Mouse (Mus musculus): ENCODE results near the gene Fryl. TPM values are rescaled to one million over a fixed set of nuclear protein-coding genes. Genes with fewer than 3 reads are reported as not detected.

Fryl gene
- polyA plus RNA-seq, 2 experiments, result 26.1 to 26.7 TPM

GRCm38 (mm10) chr5:73092236-73092635 is 164.2 kb downstream of the Fryl start:
- DNase-seq (ENCODE audit: low spot score) (no peak), ATAC-seq (ENCODE audit: low FRiP score, low read depth) (no peak)
- H3K9me3 ChIP-seq (ENCODE audit: control insufficient read depth, low read length), result no peaks in the 10 kb centered on the region
- TF ChIP-seq POLR2A (IDR thresholded peaks at IDR 0.05; ENCODE audit: borderline replicate concordance, extremely low read depth, insufficient read depth, insufficient read length), result no peak
- no peak overlapping the region for H3K27ac ChIP-seq (replicated peaks; ENCODE audit: low read depth, low read length)
- WGBS, result 21% methylated on average over 8 of the region's 8 CpGs
- no peak overlapping the region for H3K9ac ChIP-seq (ENCODE audit: low read depth, low read length, severe bottlenecking)
- H3K4me2 ChIP-seq (replicated peaks; ENCODE audit: low read depth, low read length, severe bottlenecking), result no peak overlapping the region
- peaks cover 5% of the 10 kb centered on the region; the same call in 1 of the 2 replicates for H3K4me1 ChIP-seq (ENCODE audit: control insufficient read depth, insufficient read depth, low read length)
- peaks cover 58% of the 10 kb centered on the region for H3K36me3 ChIP-seq (ENCODE audit: control insufficient read depth, insufficient read depth, low read length)
- H3K27me3 ChIP-seq (ENCODE audit: control insufficient read depth, insufficient read depth, low read length), result no peaks in the 10 kb centered on the region
- no peak overlapping the region for H3K4me3 ChIP-seq (replicated peaks; ENCODE audit: low read length)

GRCm38 (mm10) chr5:73089158-73089557 is 167.3 kb downstream of the Fryl start:
- Histone ChIP-seq H3K36me3 (ENCODE audit: control insufficient read depth, insufficient read depth, low read length) (peaks cover 51% of the 10 kb centered on the region), H3K4me3 (replicated peaks; ENCODE audit: low read length) (no peak overlapping the region), H3K9ac (ENCODE audit: low read depth, low read length, severe bottlenecking) (no peak overlapping the region), H3K4me2 (replicated peaks; ENCODE audit: low read depth, low read length, severe bottlenecking) (no peak overlapping the region), H3K27me3 (ENCODE audit: control insufficient read depth, insufficient read depth, low read length) (no peaks in the 10 kb centered on the region), H3K4me1 (ENCODE audit: control insufficient read depth, insufficient read depth, low read length) (peaks cover 5% of the 10 kb centered on the region; the same call in 1 of the 2 replicates), H3K27ac (replicated peaks; ENCODE audit: low read depth, low read length) (no peak overlapping the region), H3K9me3 (ENCODE audit: control insufficient read depth, low read length) (no peaks in the 10 kb centered on the region)
- TF ChIP-seq POLR2A (IDR thresholded peaks at IDR 0.05; ENCODE audit: borderline replicate concordance, extremely low read depth, insufficient read depth, insufficient read length), result no peak
- ATAC-seq (ENCODE audit: low FRiP score, low read depth) (no peak), DNase-seq (ENCODE audit: low spot score) (no peak)
- 97% methylated on average over 17 of the region's 17 CpGs for WGBS

- H3K9ac ChIP-seq (ENCODE audit: low read depth, low read length, severe bottlenecking), result no peak overlapping the region
Observed at GRCm38 (mm10) chr5:73081496-73081895, 174.9 kb downstream of the Fryl start.

GRCm38 (mm10) chr5:73079801-73080200 is 176.6 kb downstream of the Fryl start:
- ATAC-seq (ENCODE audit: low FRiP score, low read depth) (no peak), DNase-seq (ENCODE audit: low spot score) (no peak)
- no peak for TF ChIP-seq POLR2A (IDR thresholded peaks at IDR 0.05; ENCODE audit: borderline replicate concordance, extremely low read depth, insufficient read depth, insufficient read length)
- no peak overlapping the region for H3K4me2 ChIP-seq (replicated peaks; ENCODE audit: low read depth, low read length, severe bottlenecking)
- WGBS, result 72% methylated on average over 5 of the region's 5 CpGs
- no peaks in the 10 kb centered on the region for H3K9me3 ChIP-seq (ENCODE audit: control insufficient read depth, low read length)
- H3K4me1 ChIP-seq (ENCODE audit: control insufficient read depth, insufficient read depth, low read length), result no peaks in the 10 kb centered on the region
- H3K27me3 ChIP-seq (ENCODE audit: control insufficient read depth, insufficient read depth, low read length), result no peaks in the 10 kb centered on the region
- H3K4me3 ChIP-seq (replicated peaks; ENCODE audit: low read length), result no peak overlapping the region
- peaks cover 58% of the 10 kb centered on the region for H3K36me3 ChIP-seq (ENCODE audit: control insufficient read depth, insufficient read depth, low read length)
- no peak overlapping the region for H3K27ac ChIP-seq (replicated peaks; ENCODE audit: low read depth, low read length)
- no peak overlapping the region for H3K9ac ChIP-seq (ENCODE audit: low read depth, low read length, severe bottlenecking)

More at GRCm38 (mm10) chr5:73081496-73081895, 174.9 kb downstream of the Fryl start:
- Histone ChIP-seq H3K4me3 (replicated peaks; ENCODE audit: low read length) (no peak overlapping the region), H3K27me3 (ENCODE audit: control insufficient read depth, insufficient read depth, low read length) (no peaks in the 10 kb centered on the region), H3K36me3 (ENCODE audit: control insufficient read depth, insufficient read depth, low read length) (peaks cover 52% of the 10 kb centered on the region), H3K4me1 (ENCODE audit: control insufficient read depth, insufficient read depth, low read length) (no peaks in the 10 kb centered on the region), H3K4me2 (replicated peaks; ENCODE audit: low read depth, low read length, severe bottlenecking) (no peak overlapping the region), H3K9me3 (ENCODE audit: control insufficient read depth, low read length) (no peaks in the 10 kb centered on the region), H3K27ac (replicated peaks; ENCODE audit: low read depth, low read length) (no peak overlapping the region)
- DNase-seq (ENCODE audit: low spot score) (no peak), ATAC-seq (ENCODE audit: low FRiP score, low read depth) (no peak)
- no peak for TF ChIP-seq POLR2A (IDR thresholded peaks at IDR 0.05; ENCODE audit: borderline replicate concordance, extremely low read depth, insufficient read depth, insufficient read length)
- whole genome bisulfite sequencing, result 88% methylated on average over 5 of the region's 5 CpGs

- H3K9ac ChIP-seq (ENCODE audit: low read depth, low read length, severe bottlenecking), result no peak overlapping the region
- H3K4me3 ChIP-seq (replicated peaks; ENCODE audit: low read length), result no peak overlapping the region
- peak; percentile 76; the same call in 1 of the 2 replicates for ATAC-seq (ENCODE audit: low FRiP score, low read depth)
- no peaks in the 10 kb centered on the region for H3K4me1 ChIP-seq (ENCODE audit: control insufficient read depth, insufficient read depth, low read length)
- TF ChIP-seq POLR2A (IDR thresholded peaks at IDR 0.05; ENCODE audit: borderline replicate concordance, extremely low read depth, insufficient read depth, insufficient read length), result no peak
- H3K9me3 ChIP-seq (ENCODE audit: control insufficient read depth, low read length), result no peaks in the 10 kb centered on the region
- no peak overlapping the region; the same call in 1 of the 2 replicates for H3K4me2 ChIP-seq (replicated peaks; ENCODE audit: low read depth, low read length, severe bottlenecking)
- WGBS, result 34% methylated on average over 15 of the region's 15 CpGs
- peak; percentile 83 for DNase-seq (ENCODE audit: low spot score)
- no peaks in the 10 kb centered on the region for H3K27me3 ChIP-seq (ENCODE audit: control insufficient read depth, insufficient read depth, low read length)
- H3K36me3 ChIP-seq (ENCODE audit: control insufficient read depth, insufficient read depth, low read length), result peaks cover 70% of the 10 kb centered on the region
- no peak overlapping the region for H3K27ac ChIP-seq (replicated peaks; ENCODE audit: low read depth, low read length)
Observed at GRCm38 (mm10) chr5:73071319-73071718, 185.1 kb downstream of the Fryl start.

GRCm38 (mm10) chr5:73066946-73067345 is 189.5 kb downstream of the Fryl start:
- no peak overlapping the region for H3K4me3 ChIP-seq (replicated peaks; ENCODE audit: low read length)
- no peaks in the 10 kb centered on the region for H3K27me3 ChIP-seq (ENCODE audit: control insufficient read depth, insufficient read depth, low read length)
- ATAC-seq (ENCODE audit: low FRiP score, low read depth) (no peak), DNase-seq (ENCODE audit: low spot score) (no peak)
- H3K4me1 ChIP-seq (ENCODE audit: control insufficient read depth, insufficient read depth, low read length), result no peaks in the 10 kb centered on the region
- peaks cover 58% of the 10 kb centered on the region for H3K36me3 ChIP-seq (ENCODE audit: control insufficient read depth, insufficient read depth, low read length)
- no peak overlapping the region for H3K9ac ChIP-seq (ENCODE audit: low read depth, low read length, severe bottlenecking)
- TF ChIP-seq POLR2A (IDR thresholded peaks at IDR 0.05; ENCODE audit: borderline replicate concordance, extremely low read depth, insufficient read depth, insufficient read length), result no peak
- H3K9me3 ChIP-seq (ENCODE audit: control insufficient read depth, low read length), result no peaks in the 10 kb centered on the region
- WGBS, result 58% methylated on average over 6 of the region's 6 CpGs
- no peak overlapping the region for H3K4me2 ChIP-seq (replicated peaks; ENCODE audit: low read depth, low read length, severe bottlenecking)
- H3K27ac ChIP-seq (replicated peaks; ENCODE audit: low read depth, low read length), result no peak overlapping the region

Data from limb, embryonic 14.5 days (tissue).